ENCODE assay signal across 13 mouse cellular contexts in the genomic region with DNA sequence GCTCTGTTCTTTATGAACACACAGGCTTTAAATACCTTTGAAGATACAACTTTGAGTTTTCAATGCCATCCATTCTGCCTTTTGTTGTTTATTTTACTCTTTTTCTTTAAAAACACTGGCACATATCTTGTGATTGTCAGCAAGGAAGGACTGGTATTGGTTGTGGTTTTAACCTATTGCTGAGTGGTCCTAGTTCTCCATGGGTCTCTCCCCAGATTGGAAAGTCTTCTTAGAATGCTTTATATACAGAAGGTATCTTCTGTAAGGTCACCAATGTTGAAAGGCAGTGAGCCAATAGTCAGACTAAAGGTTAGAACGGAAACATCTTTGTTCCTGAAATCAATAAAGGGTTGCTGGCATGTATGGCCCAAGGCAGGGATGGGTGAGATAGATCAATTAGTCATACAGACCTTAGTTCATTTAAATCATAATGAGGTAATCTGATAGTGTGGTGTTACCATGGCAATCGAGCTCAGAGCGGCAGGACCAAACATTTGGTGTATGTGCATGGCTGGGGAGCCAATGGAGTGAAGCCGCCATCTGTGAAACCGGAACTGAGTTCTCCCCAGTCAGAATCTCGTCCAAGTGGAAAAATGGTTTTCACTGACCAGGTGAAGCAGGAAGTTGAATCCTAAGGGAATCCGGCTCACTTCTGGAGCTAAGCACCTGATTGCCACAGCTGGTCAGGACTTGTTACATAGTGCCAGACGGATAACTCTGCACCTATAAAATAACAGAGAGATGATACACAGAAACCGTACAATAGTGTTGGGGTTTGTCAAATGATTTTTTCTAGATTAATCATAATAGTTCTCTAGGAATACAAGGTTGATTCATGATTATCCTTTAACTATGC. TPM values are rescaled to one million over a fixed set of nuclear protein-coding genes. Genes with fewer than 3 reads are reported as not detected.
DNase-seq lines count a peak whose midpoint lies in the region; ATAC-seq and TF ChIP-seq lines count a peak whose summit lies in the region.
"Had no signal": no experiment of that assay in that cellular context is flagged by ENCODE, and none has a peak within 500 bp of the region (broad histone marks: within the 10 kb centered on the region; RNA-seq: fewer than 3 reads in every experiment).

No protein-coding gene starts in this region.

- no peak overlapping the region for H3K4me3 ChIP-seq in kidney, postnatal 0 days (replicated peaks; ENCODE audit: low read depth, low read length)
- no peak overlapping the region for H3K4me3 ChIP-seq in forebrain, embryonic 14.5 days (ENCODE audit: low read depth, low read length)
- no peak overlapping the region for H3K4me3 ChIP-seq in hindbrain, postnatal 0 days (ENCODE audit: low read length)
- no peak overlapping the region for H3K4me3 ChIP-seq in neural tube, embryonic 14.5 days (ENCODE audit: low read depth, low read length)
- no peak overlapping the region for H3K4me3 ChIP-seq in left cerebral cortex, adult 2 months
- H3K4me3 ChIP-seq: liver, embryonic 15.5 days had no signal

- H3K27me3 ChIP-seq in kidney, postnatal 0 days (ENCODE audit: insufficient read depth, low read length) = no peaks in the 10 kb centered on the region
- no peaks in the 10 kb centered on the region for H3K27me3 ChIP-seq in forebrain, embryonic 14.5 days (replicated peaks; ENCODE audit: control insufficient read depth, insufficient read depth, low read length)
- no peaks in the 10 kb centered on the region for H3K27me3 ChIP-seq in hindbrain, postnatal 0 days (ENCODE audit: insufficient read depth, low read length)
- no peaks in the 10 kb centered on the region for H3K27me3 ChIP-seq in neural tube, embryonic 14.5 days (ENCODE audit: control insufficient read depth, insufficient read depth, low read length)
- H3K27me3 ChIP-seq: liver, embryonic 15.5 days had no signal

- H3K9ac ChIP-seq in kidney, postnatal 0 days (ENCODE audit: low read depth, low read length) = no peak overlapping the region
- no peak overlapping the region for H3K9ac ChIP-seq in forebrain, embryonic 14.5 days (ENCODE audit: low read length)
- H3K9ac ChIP-seq in hindbrain, postnatal 0 days (replicated peaks; ENCODE audit: low read length) = no peak overlapping the region
- H3K9ac ChIP-seq in neural tube, embryonic 14.5 days (replicated peaks; ENCODE audit: low read depth, low read length) = no peak overlapping the region
- H3K9ac ChIP-seq: liver, embryonic 15.5 days had no signal

- 52% methylated on average over 9 of the region's 9 CpGs for WGBS in kidney, postnatal 0 days
- WGBS in forebrain, embryonic 14.5 days = 46% methylated on average over 9 of the region's 9 CpGs
- 38% methylated on average over 9 of the region's 9 CpGs for WGBS in hindbrain, postnatal 0 days
- 45% methylated on average over 9 of the region's 9 CpGs for WGBS in neural tube, embryonic 14.5 days

- intact Hi-C loops in left cerebral cortex, adult 2 months (cut with DNase I) = no loop called here

- H3K4me1 ChIP-seq in kidney, postnatal 0 days (replicated peaks; ENCODE audit: insufficient read depth, low read length) = no peaks in the 10 kb centered on the region
- peaks cover 4% of the 10 kb centered on the region; the same call in 1 of the 2 replicates for H3K4me1 ChIP-seq in forebrain, embryonic 14.5 days (ENCODE audit: control insufficient read depth, insufficient read depth, low read length)
- no peaks in the 10 kb centered on the region for H3K4me1 ChIP-seq in hindbrain, postnatal 0 days (ENCODE audit: insufficient read depth, low read length)
- no peaks in the 10 kb centered on the region for H3K4me1 ChIP-seq in neural tube, embryonic 14.5 days (ENCODE audit: control insufficient read depth, insufficient read depth, low read length)
- H3K4me1 ChIP-seq: liver, embryonic 15.5 days had no signal

- ATAC-seq in kidney, postnatal 0 days (replicated peaks; ENCODE audit: low FRiP score, low read depth) = peak; percentile 68
- peak; percentile 79 for ATAC-seq in forebrain, embryonic 14.5 days
- peak; percentile 85 for ATAC-seq in hindbrain, postnatal 0 days
- peak; percentile 75 for ATAC-seq in neural tube, embryonic 14.5 days (ENCODE audit: low read depth)
- ATAC-seq: CD4-positive, CD25-positive, alpha-beta regulatory T cell, adult 4 months had no signal

- peak; percentile 35 for DNase-seq in kidney, postnatal 0 days (ENCODE audit: low spot score)
- DNase-seq in kidney, postnatal 36 days = no peak
- DNase-seq in forebrain, embryonic 14.5 days (ENCODE audit: low spot score) = peak; percentile 49
- peak; percentile 55 for DNase-seq in hindbrain, postnatal 0 days (ENCODE audit: low spot score)
- no peak for DNase-seq in left cerebral cortex, adult 2 months (ENCODE audit: extremely low spot score in 1 of 2, low spot score in 2 of 2)
- no peak for DNase-seq in gastrocnemius, postnatal 4 days (ENCODE audit: low spot score in 2 of 2)
- DNase-seq: adrenal gland, adult 8-10 months; heart, postnatal 14 days; kidney, postnatal 10 days; thymus, postnatal 36 days had no signal

- H3K9me3 ChIP-seq in kidney, postnatal 0 days (replicated peaks; ENCODE audit: low read length) = no peaks in the 10 kb centered on the region
- H3K9me3 ChIP-seq in forebrain, embryonic 14.5 days (replicated peaks; ENCODE audit: control insufficient read depth, low read length) = no peaks in the 10 kb centered on the region
- H3K9me3 ChIP-seq in hindbrain, postnatal 0 days (ENCODE audit: low read length) = no peaks in the 10 kb centered on the region
- no peaks in the 10 kb centered on the region for H3K9me3 ChIP-seq in neural tube, embryonic 14.5 days (ENCODE audit: control insufficient read depth, low read length)
- H3K9me3 ChIP-seq: liver, embryonic 15.5 days had no signal

- H3K4me2 ChIP-seq in kidney, postnatal 0 days (ENCODE audit: low read length) = no peak overlapping the region
- no peak overlapping the region for H3K4me2 ChIP-seq in forebrain, embryonic 14.5 days (ENCODE audit: low read length)
- H3K4me2 ChIP-seq in hindbrain, postnatal 0 days (ENCODE audit: low read depth, low read length) = no peak overlapping the region
- H3K4me2 ChIP-seq in neural tube, embryonic 14.5 days (ENCODE audit: low read depth, low read length) = no peak overlapping the region
- H3K4me2 ChIP-seq: liver, embryonic 15.5 days had no signal

- no peak overlapping the region for H3K27ac ChIP-seq in kidney, postnatal 0 days
- H3K27ac ChIP-seq in forebrain, embryonic 14.5 days (ENCODE audit: low read depth, low read length) = no peak overlapping the region
- H3K27ac ChIP-seq in hindbrain, postnatal 0 days = no peak overlapping the region
- H3K27ac ChIP-seq in neural tube, embryonic 14.5 days (ENCODE audit: low read depth, low read length) = no peak overlapping the region
- H3K27ac ChIP-seq in left cerebral cortex, adult 2 months = no peak overlapping the region
- H3K27ac ChIP-seq: liver, embryonic 15.5 days had no signal

- no peak for TF ChIP-seq CTCF in kidney, postnatal 0 days (IDR thresholded peaks at IDR 0.05; ENCODE audit: low read depth)
- no peak for TF ChIP-seq CTCF in hindbrain, postnatal 0 days (IDR thresholded peaks at IDR 0.05; ENCODE audit: low read depth)
- no peak for TF ChIP-seq CTCF in left cerebral cortex, adult 2 months (IDR thresholded peaks at IDR 0.05)

- H3K36me3 ChIP-seq in kidney, postnatal 0 days (ENCODE audit: insufficient read depth, low read length) = no peaks in the 10 kb centered on the region
- H3K36me3 ChIP-seq in forebrain, embryonic 14.5 days (ENCODE audit: control insufficient read depth, insufficient read depth, low read length) = no peaks in the 10 kb centered on the region
- no peaks in the 10 kb centered on the region for H3K36me3 ChIP-seq in hindbrain, postnatal 0 days (ENCODE audit: insufficient read depth, low read length)
- no peaks in the 10 kb centered on the region for H3K36me3 ChIP-seq in neural tube, embryonic 14.5 days (ENCODE audit: control insufficient read depth, insufficient read depth, low read length)
- H3K36me3 ChIP-seq: liver, embryonic 15.5 days had no signal

RNA-seq across cellular contexts. Expression of a gene that starts 20.5 kb away (rescaled TPM):
- polyA plus RNA-seq in kidney, postnatal 0 days (2015; fragmentation: Nextera tagmentation; extraction: Ambion mirVana) = 46.3 and 55.2 TPM in 2 replicates
- polyA plus RNA-seq in forebrain, embryonic 14.5 days (2014; fragmentation: Nextera tagmentation; extraction: Ambion mirVana) = 48.1 and 67.4 TPM in 2 replicates
- 22.1 and 26.4 TPM in 2 replicates for total RNA-seq in hindbrain, postnatal 0 days (2014; rRNA removed)
- 46.0 and 51.6 TPM in 2 replicates for polyA plus RNA-seq in hindbrain, postnatal 0 days (2015; fragmentation: Nextera tagmentation; extraction: Ambion mirVana)
- polyA plus RNA-seq in neural tube, embryonic 14.5 days (2014; fragmentation: Nextera tagmentation; extraction: Ambion mirVana) = 93.1 and 98.8 TPM in 2 replicates
- total RNA-seq in left cerebral cortex, adult 2 months (2021) = 10 to 100 TPM; 74.8 to 80.2 TPM
- 10 to 100 TPM; 46.9 to 64.2 TPM for total RNA-seq in gastrocnemius, postnatal 4 days (2021)

Comparison
In these comparisons a context has a peak if more than half of its experiments do, and no peak if none do; other contexts are left out.
1. DNase-seq: peak in kidney, postnatal 0 days (single experiment), forebrain, embryonic 14.5 days (single experiment) and hindbrain, postnatal 0 days (single experiment); none in kidney, postnatal 36 days (0 of 2), left cerebral cortex, adult 2 months (0 of 2) and gastrocnemius, postnatal 4 days (0 of 2).
2. Peak in every context shown above with its lines, with median percentiles within 50 percentile points of each other: ATAC-seq.